Mouse (Mus musculus): Measurements from ENCODE around the gene Olfr553. TPM values are rescaled to one million over a fixed set of nuclear protein-coding genes. Genes with fewer than 3 reads are reported as not detected.
"Not testable (repeated sequence)": the region's sequence is repeated elsewhere in the genome, so short reads cannot be mapped to it uniquely, and the experiment has no call there.

The Olfr553 gene
- total and polyA plus RNA-seq, 3 experiments = not detected

DNA sequence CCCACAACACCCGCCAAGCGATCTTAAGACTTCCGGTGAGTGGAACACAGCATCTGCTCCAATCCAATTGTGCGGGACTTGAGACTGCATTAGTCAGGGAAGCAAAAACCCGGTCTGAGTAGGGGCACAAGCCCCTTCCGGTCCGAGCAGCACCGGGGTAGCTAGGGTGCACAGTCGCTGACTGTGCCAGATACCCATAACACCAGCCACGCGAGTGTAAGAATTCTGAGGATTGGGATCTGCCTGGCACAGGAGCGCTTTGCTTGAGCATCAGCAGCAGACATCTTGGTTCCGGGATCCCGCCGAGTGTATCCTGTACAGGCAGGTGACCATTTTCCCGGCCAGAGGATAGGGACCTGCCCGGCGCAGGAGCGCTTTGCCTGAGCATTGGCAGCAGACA, 2.4 kb upstream of the Olfr553 start:
- H3K27ac ChIP-seq (ENCODE audit: insufficient read depth, low read depth); H3K4me2 ChIP-seq (ENCODE audit: insufficient read depth, low read depth, poor library complexity, severe bottlenecking); dilution Hi-C loops (cut with MboI; ENCODE audit: extremely low pct_ligation_motif_present, extremely low pct_unique_long_range_greater_than_20kb, low sequenced_read_pairs); DNase-seq (ENCODE audit: extremely low read depth); H3K36me3 ChIP-seq (replicated peaks in 1 of 2; ENCODE audit: control insufficient read depth in 1 of 2, insufficient read depth in 1 of 2, low read length in 1 of 2); H3K79me2 ChIP-seq (replicated peaks; ENCODE audit: control insufficient read depth, extremely low read depth, insufficient read depth, poor library complexity, severe bottlenecking); H3K9ac ChIP-seq (ENCODE audit: insufficient read depth, low read depth); H3K4me1 ChIP-seq (ENCODE audit: control insufficient read depth in 1 of 2, insufficient read depth in 2 of 2); H3K4me3 ChIP-seq (replicated peaks in 1 of 3; ENCODE audit: low read depth in 2 of 3, low read length in 2 of 3, poor library complexity in 1 of 3); H3K9me3 ChIP-seq (replicated peaks; ENCODE audit: low read length); H3K27me3 ChIP-seq (replicated peaks); in situ Hi-C loops (cut with MboI; ENCODE audit: low pct_ligation_motif_present, low pct_unique_long_range_greater_than_20kb, low sequenced_read_pairs): not testable (repeated sequence)

DNA sequence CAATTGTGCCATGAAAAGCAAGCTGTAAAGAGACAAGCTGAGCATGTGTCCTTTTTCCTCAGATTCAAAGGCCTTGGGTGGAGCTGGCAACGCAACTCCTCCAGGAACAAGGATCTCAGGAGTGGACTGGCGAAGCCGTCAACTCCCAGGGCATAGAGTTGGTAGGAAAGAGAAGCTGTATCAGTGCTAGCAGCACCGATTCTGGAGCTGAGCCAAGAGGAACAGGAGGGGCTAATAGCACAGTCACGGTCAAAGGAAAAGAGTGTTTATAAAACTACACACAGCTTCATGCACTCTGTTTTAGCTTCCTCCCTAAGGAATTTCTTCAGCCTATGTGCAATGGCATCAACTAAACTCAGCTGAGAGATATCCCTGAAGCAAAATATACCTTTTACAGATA, 1.6 kb upstream of the Olfr553 start:
- Histone ChIP-seq H3K4me1 (ENCODE audit: control insufficient read depth in 1 of 2, insufficient read depth in 2 of 2) (no peaks in the 10 kb centered on the region), H3K27me3 (replicated peaks) (no peaks in the 10 kb centered on the region), H3K4me2 (ENCODE audit: insufficient read depth, low read depth, poor library complexity, severe bottlenecking) (no peak overlapping the region), H3K4me3 (replicated peaks in 1 of 3; ENCODE audit: low read depth in 2 of 3, low read length in 2 of 3, poor library complexity in 1 of 3) (no peak overlapping the region), H3K36me3 (replicated peaks in 1 of 2; ENCODE audit: control insufficient read depth in 1 of 2, insufficient read depth in 1 of 2, low read length in 1 of 2) (no peaks in the 10 kb centered on the region), H3K79me2 (replicated peaks; ENCODE audit: control insufficient read depth, extremely low read depth, insufficient read depth, poor library complexity, severe bottlenecking) (no peaks in the 10 kb centered on the region), H3K9me3 (replicated peaks; ENCODE audit: low read length) (no peaks in the 10 kb centered on the region), H3K9ac (ENCODE audit: insufficient read depth, low read depth) (no peak overlapping the region), H3K27ac (ENCODE audit: insufficient read depth, low read depth) (no peak overlapping the region)
- no peak for DNase-seq (ENCODE audit: extremely low read depth)
- TF ChIP-seq KAT2A (IDR thresholded peaks at IDR 0.05; ENCODE audit: insufficient replicate concordance, low read length) (no peak), MAX (IDR thresholded peaks at IDR 0.05; ENCODE audit: low read length) (no peak), ZNF384 (IDR thresholded peaks at IDR 0.05; ENCODE audit: low read depth, low read length) (no peak), SIN3A (IDR thresholded peaks at IDR 0.05; ENCODE audit: low read length) (no peak), TBP (conservative IDR thresholded peaks at IDR 0.05; ENCODE audit: low read depth, low read length) (no peak), GABPA (IDR thresholded peaks at IDR 0.05; ENCODE audit: insufficient replicate concordance, low read depth, low read length) (no peak), E2F4 (IDR thresholded peaks at IDR 0.05; ENCODE audit: insufficient replicate concordance, low read depth, low read length) (no peak), ZMIZ1 (IDR thresholded peaks at IDR 0.05; ENCODE audit: low read depth, low read length) (no peak), UBTF (IDR thresholded peaks at IDR 0.05; ENCODE audit: low read depth, low read length) (no peak), MXI1 (IDR thresholded peaks at IDR 0.05; ENCODE audit: low read depth, low read length) (no peak)
- dilution Hi-C loops (cut with MboI; ENCODE audit: extremely low pct_ligation_motif_present, extremely low pct_unique_long_range_greater_than_20kb, low sequenced_read_pairs) (no loop called here), in situ Hi-C loops (cut with MboI; ENCODE audit: low pct_ligation_motif_present, low pct_unique_long_range_greater_than_20kb, low sequenced_read_pairs) (no loop called here)

DNA sequence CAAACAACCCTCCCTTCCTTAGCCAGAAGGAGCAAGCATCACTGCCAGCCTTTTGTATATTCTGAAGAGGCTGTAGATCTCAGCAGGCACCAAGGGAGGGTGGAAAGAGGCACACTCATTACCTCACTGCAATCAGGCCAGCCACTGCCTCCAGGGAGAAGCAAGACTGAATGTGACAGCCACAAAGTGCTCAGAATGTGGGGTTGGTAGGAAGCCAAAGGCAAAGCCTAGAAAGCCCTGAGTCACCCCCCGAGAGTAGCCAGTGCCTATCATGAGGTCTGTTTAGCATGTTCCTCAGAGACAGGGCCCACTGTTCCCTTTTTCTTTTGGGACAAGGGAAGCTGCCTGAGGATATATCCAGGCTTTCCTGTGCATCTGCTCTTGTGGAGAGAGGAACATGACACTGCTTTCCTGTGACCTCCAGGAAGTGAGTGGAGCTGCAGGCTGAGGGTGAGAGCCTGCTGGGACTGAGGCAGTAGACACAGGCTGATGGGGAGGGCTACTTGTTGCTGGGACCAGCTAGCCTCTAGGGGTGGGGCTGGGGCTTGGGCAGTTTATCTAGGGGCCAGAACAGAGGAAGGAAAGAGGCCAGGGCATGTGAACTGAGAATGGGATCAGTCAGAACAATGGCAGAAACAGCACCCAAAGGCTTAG, 20.5 kb downstream of the Olfr553 start, which contains the start of gene Olfr552:
Olfr552 (plus strand) TSS at position 393 of the 654 bp plus-strand sequence.
- Histone ChIP-seq H3K4me3 (replicated peaks in 1 of 3; ENCODE audit: low read depth in 2 of 3, low read length in 2 of 3, poor library complexity in 1 of 3) (no peak within 1 kb of the TSS), H3K27ac (ENCODE audit: insufficient read depth, low read depth) (no peak within 1 kb of the TSS), H3K4me1 (ENCODE audit: control insufficient read depth in 1 of 2, insufficient read depth in 2 of 2) (peaks cover 0 to 8% of the 10 kb centered on the region in 2 experiments; a peak in 1 of 4 replicates), H3K79me2 (replicated peaks; ENCODE audit: control insufficient read depth, extremely low read depth, insufficient read depth, poor library complexity, severe bottlenecking) (no peaks in the 10 kb centered on the region), H3K36me3 (replicated peaks in 1 of 2; ENCODE audit: control insufficient read depth in 1 of 2, insufficient read depth in 1 of 2, low read length in 1 of 2) (no peaks in the 10 kb centered on the region), H3K9me3 (replicated peaks; ENCODE audit: low read length) (no peaks in the 10 kb centered on the region), H3K9ac (ENCODE audit: insufficient read depth, low read depth) (no peak within 1 kb of the TSS), H3K27me3 (replicated peaks) (no peaks in the 10 kb centered on the region), H3K4me2 (ENCODE audit: insufficient read depth, low read depth, poor library complexity, severe bottlenecking) (no peak within 1 kb of the TSS)
- peak; percentile 6 for DNase-seq (ENCODE audit: extremely low read depth)
- TF ChIP-seq RAD21 (IDR thresholded peaks at IDR 0.05; ENCODE audit: low read depth, low read length) = no peak
- no peak for TF ChIP-seq TBP (conservative IDR thresholded peaks at IDR 0.05; ENCODE audit: low read depth, low read length)
- no peak for TF ChIP-seq EP300 (IDR thresholded peaks at IDR 0.05; ENCODE audit: low read length)
- no peak for TF ChIP-seq GABPA (IDR thresholded peaks at IDR 0.05; ENCODE audit: insufficient replicate concordance, low read depth, low read length)
- no peak for TF ChIP-seq TCF12 (IDR thresholded peaks at IDR 0.05; ENCODE audit: low read depth, low read length)
- no peak for TF ChIP-seq IRF4 (IDR thresholded peaks at IDR 0.05; ENCODE audit: low read depth, low read length)
- no peak for TF ChIP-seq SMC3 (IDR thresholded peaks at IDR 0.05; ENCODE audit: low read depth, low read length)
- TF ChIP-seq MAFK (IDR thresholded peaks at IDR 0.05; ENCODE audit: insufficient replicate concordance, low read length) = no peak
- no peak for TF ChIP-seq HCFC1 (IDR thresholded peaks at IDR 0.05; ENCODE audit: low read depth, low read length)
- no peak for TF ChIP-seq ZMIZ1 (IDR thresholded peaks at IDR 0.05; ENCODE audit: low read depth, low read length)
- TF ChIP-seq USF1 (IDR thresholded peaks at IDR 0.05; ENCODE audit: low read depth, low read length) = no peak
- TF ChIP-seq MAZ (IDR thresholded peaks at IDR 0.05; ENCODE audit: low read depth, low read length) = no peak
- no peak for TF ChIP-seq ZC3H11A (IDR thresholded peaks at IDR 0.05; ENCODE audit: low read depth, low read length)
- no peak for TF ChIP-seq USF2 (conservative IDR thresholded peaks at IDR 0.05; ENCODE audit: low read depth, low read length)
- TF ChIP-seq CTCF (conservative IDR thresholded peaks at IDR 0.05 in 1 of 2, IDR thresholded peaks at IDR 0.05 in 1 of 2; ENCODE audit: low read depth in 2 of 2, low read length in 2 of 2) = no peak
- TF ChIP-seq MEF2A (IDR thresholded peaks at IDR 0.05; ENCODE audit: borderline replicate concordance, low read depth, low read length) = no peak
- no peak for TF ChIP-seq SIN3A (IDR thresholded peaks at IDR 0.05; ENCODE audit: low read length)
- TF ChIP-seq ELF1 (IDR thresholded peaks at IDR 0.05; ENCODE audit: low read depth, low read length) = no peak
- TF ChIP-seq MYC (IDR thresholded peaks at IDR 0.05; ENCODE audit: low read depth, low read length) = no peak
- TF ChIP-seq MXI1 (IDR thresholded peaks at IDR 0.05; ENCODE audit: low read depth, low read length) = no peak
- dilution Hi-C loops (cut with MboI; ENCODE audit: extremely low pct_ligation_motif_present, extremely low pct_unique_long_range_greater_than_20kb, low sequenced_read_pairs) (no loop called here), in situ Hi-C loops (cut with MboI; ENCODE audit: low pct_ligation_motif_present, low pct_unique_long_range_greater_than_20kb, low sequenced_read_pairs) (no loop called here)

Measured in CH12.LX (cell line).